Mouse (Mus musculus): Measurements from ENCODE around the gene Olfr1465. TPM values are rescaled to one million over a fixed set of nuclear protein-coding genes. Genes with fewer than 3 reads are reported as not detected.

The Olfr1465 gene
- polyA plus RNA-seq (2012; rRNA removed): not detected in 2 replicates

GRCm38 (mm10) chr19:13315441-13315840 is at the start of gene Olfr1465:
Gene Olfr1465 (minus strand): TSS chr19:13315541.
- no peaks in the 10 kb centered on the region for H3K27me3 ChIP-seq (replicated peaks; ENCODE audit: control insufficient read depth, insufficient read depth, low read length)
- no peak within 1 kb of the TSS for H3K27ac ChIP-seq (ENCODE audit: insufficient read depth, low read depth, low read length)
- DNase-seq: no peak
- no peak for TF ChIP-seq CTCF (conservative IDR thresholded peaks at IDR 0.05; ENCODE audit: insufficient read depth, insufficient read length, low read depth, low read length)
- TF ChIP-seq POLR2A (IDR thresholded peaks at IDR 0.05; ENCODE audit: low read depth, low read length): no peak
- H3K4me1 ChIP-seq (ENCODE audit: control insufficient read depth, insufficient read depth, low read length): no peaks in the 10 kb centered on the region
- no peak within 1 kb of the TSS for H3K4me3 ChIP-seq (ENCODE audit: insufficient read depth, low read depth, low read length)
- no peaks in the 10 kb centered on the region for H3K36me3 ChIP-seq (ENCODE audit: control insufficient read depth, insufficient read depth, low read length)

- no peak within 1 kb of the TSS for H3K4me3 ChIP-seq (ENCODE audit: insufficient read depth, low read depth, low read length)
- no peak within 1 kb of the TSS for H3K27ac ChIP-seq (ENCODE audit: insufficient read depth, low read depth, low read length)
- no peak for TF ChIP-seq CTCF (conservative IDR thresholded peaks at IDR 0.05; ENCODE audit: insufficient read depth, insufficient read length, low read depth, low read length)
- no peak for TF ChIP-seq POLR2A (IDR thresholded peaks at IDR 0.05; ENCODE audit: low read depth, low read length)
- H3K27me3 ChIP-seq (replicated peaks; ENCODE audit: control insufficient read depth, insufficient read depth, low read length): no peaks in the 10 kb centered on the region
- no peak for DNase-seq
- 60% methylated on average over 2 of the region's 2 CpGs for WGBS
- no peaks in the 10 kb centered on the region for H3K4me1 ChIP-seq (ENCODE audit: control insufficient read depth, insufficient read depth, low read length)
- no peaks in the 10 kb centered on the region for H3K36me3 ChIP-seq (ENCODE audit: control insufficient read depth, insufficient read depth, low read length)
Measured at GRCm38 (mm10) chr19:13361936-13362335, 46.6 kb upstream of the Olfr1465 start, which contains the start of gene Olfr1467. Gene Olfr1467 (plus strand): TSS chr19:13362236.

GRCm38 (mm10) chr19:13338562-13338961 is 23.2 kb upstream of the Olfr1465 start, which contains the start of gene Olfr1466:
Gene Olfr1466 (plus strand): TSS chr19:13338862.
- Histone ChIP-seq H3K27me3 (replicated peaks; ENCODE audit: control insufficient read depth, insufficient read depth, low read length) (no peaks in the 10 kb centered on the region), H3K4me3 (ENCODE audit: insufficient read depth, low read depth, low read length) (no peak within 1 kb of the TSS), H3K36me3 (ENCODE audit: control insufficient read depth, insufficient read depth, low read length) (no peaks in the 10 kb centered on the region), H3K4me1 (ENCODE audit: control insufficient read depth, insufficient read depth, low read length) (no peaks in the 10 kb centered on the region), H3K27ac (ENCODE audit: insufficient read depth, low read depth, low read length) (no peak within 1 kb of the TSS)
- 80% methylated on average over 2 of the region's 2 CpGs for WGBS
- no peak for DNase-seq
- TF ChIP-seq POLR2A (IDR thresholded peaks at IDR 0.05; ENCODE audit: low read depth, low read length) (no peak), CTCF (conservative IDR thresholded peaks at IDR 0.05; ENCODE audit: insufficient read depth, insufficient read length, low read depth, low read length) (no peak)

Other genes with a start within 250 kb of the Olfr1465 start
- not detected in 2 replicates for gene Olfr1457, start 217.7 kb downstream of the Olfr1465 start, polyA plus RNA-seq (2012; rRNA removed)
- gene Olfr1458, start 208.8 kb downstream of the Olfr1465 start, polyA plus RNA-seq (2012; rRNA removed): not detected in 2 replicates
- gene Olfr1459, start 166.0 kb downstream of the Olfr1465 start, polyA plus RNA-seq (2012; rRNA removed): not detected in 2 replicates
- not detected in 2 replicates for gene Olfr1461, start 152.5 kb downstream of the Olfr1465 start, polyA plus RNA-seq (2012; rRNA removed)
- gene Olfr1462, start 129.8 kb downstream of the Olfr1465 start, polyA plus RNA-seq (2012; rRNA removed): not detected in 2 replicates
- gene Olfr1463, start 84.2 kb downstream of the Olfr1465 start, polyA plus RNA-seq (2012; rRNA removed): not detected in 2 replicates
- not detected in 2 replicates for gene Olfr1466, start 23.3 kb upstream of the Olfr1465 start, polyA plus RNA-seq (2012; rRNA removed)
- gene Olfr1467, start 46.7 kb upstream of the Olfr1465 start, polyA plus RNA-seq (2012; rRNA removed): not detected in 2 replicates
- not detected in 2 replicates for gene Olfr1469, start 92.3 kb upstream of the Olfr1465 start, polyA plus RNA-seq (2012; rRNA removed)
- gene Olfr1471, start 127.9 kb upstream of the Olfr1465 start, polyA plus RNA-seq (2012; rRNA removed): not detected in 2 replicates
- gene Olfr1472, start 140.5 kb upstream of the Olfr1465 start, polyA plus RNA-seq (2012; rRNA removed): not detected in 2 replicates
- not detected in 2 replicates for gene Olfr1474, start 154.0 kb upstream of the Olfr1465 start, polyA plus RNA-seq (2012; rRNA removed)
- not detected in 2 replicates for gene Olfr1475, start 164.7 kb upstream of the Olfr1465 start, polyA plus RNA-seq (2012; rRNA removed)
- not detected in 2 replicates for gene Olfr1477, start 185.0 kb upstream of the Olfr1465 start, polyA plus RNA-seq (2012; rRNA removed)
- gene Olfr1480, start 212.4 kb upstream of the Olfr1465 start, polyA plus RNA-seq (2012; rRNA removed): not detected in 2 replicates

All from kidney, adult 2 months (tissue).